Comparison of ENCODE assay signal across 9 mouse cellular contexts in the genomic region with DNA sequence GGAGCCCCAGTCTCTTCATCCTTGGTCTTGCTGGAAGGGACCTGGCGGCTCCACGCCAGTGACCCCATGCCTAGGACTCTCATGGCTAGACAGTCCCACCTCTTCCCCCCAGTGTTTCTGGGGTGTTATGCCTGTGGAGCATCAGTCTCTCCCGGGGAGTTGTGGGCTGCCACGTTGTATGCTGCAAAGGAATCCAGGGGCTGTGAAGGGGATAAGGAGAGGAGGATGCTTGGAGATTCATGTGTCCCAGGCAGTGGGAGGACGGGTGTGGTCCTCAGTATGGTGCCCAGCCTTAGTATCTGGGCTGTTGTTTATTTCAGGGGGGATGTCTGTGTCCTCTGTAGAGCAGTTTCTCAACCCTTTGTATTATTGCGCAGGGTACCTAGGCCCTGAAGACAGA. TPM values are rescaled to one million over a fixed set of nuclear protein-coding genes. Genes with fewer than 3 reads are reported as not detected.
DNase-seq lines count a peak whose midpoint lies in the region; ATAC-seq and TF ChIP-seq lines count a peak whose summit lies in the region.
"Had no signal": no experiment of that assay in that cellular context is flagged by ENCODE, and none has a peak within 500 bp of the region (broad histone marks: within the 10 kb centered on the region; RNA-seq: fewer than 3 reads in every experiment).

No protein-coding gene starts in this region.

- H3K4me3 ChIP-seq in cortical plate, adult 2 months (ENCODE audit: insufficient read depth, low read length), result no peak overlapping the region
- H3K4me3 ChIP-seq in heart, postnatal 0 days (ENCODE audit: low read depth, low read length), result no peak overlapping the region
- H3K4me3 ChIP-seq in limb, embryonic 15.5 days, result peak overlapping the region; percentile 83; the same call in 1 of the 2 replicates

- 0 out of 2 replicates have a peak overlapping the region, but pooled peaks have one; percentile 96 for H3K4me2 ChIP-seq in heart, postnatal 0 days (ENCODE audit: low read depth, low read length)
- peak overlapping the region; percentile 96 for H3K4me2 ChIP-seq in limb, embryonic 15.5 days

- WGBS in heart, postnatal 0 days, result 68% methylated on average over 6 of the region's 6 CpGs
- WGBS in limb, embryonic 15.5 days, result 58% methylated on average over 6 of the region's 6 CpGs

- H3K9me3 ChIP-seq in heart, postnatal 0 days (replicated peaks; ENCODE audit: control insufficient read depth, low read length), result no peaks in the 10 kb centered on the region
- no peaks in the 10 kb centered on the region for H3K9me3 ChIP-seq in limb, embryonic 15.5 days
- H3K9me3 ChIP-seq: megakaryocyte, embryonic 14.5 days had no signal

- no peak for TF ChIP-seq EP300 in heart, postnatal 0 days (IDR thresholded peaks at IDR 0.05; ENCODE audit: low read depth)

- TF ChIP-seq CTCF in cortical plate, adult 2 months (IDR thresholded peaks at IDR 0.05; ENCODE audit: extremely low read depth, insufficient read depth, low read length), result no peak
- TF ChIP-seq CTCF in heart, postnatal 0 days (IDR thresholded peaks at IDR 0.05; ENCODE audit: low read depth), result no peak

- H3K36me3 ChIP-seq in heart, postnatal 0 days (replicated peaks; ENCODE audit: control insufficient read depth, insufficient read depth, low read length), result no peaks in the 10 kb centered on the region
- no peaks in the 10 kb centered on the region for H3K36me3 ChIP-seq in limb, embryonic 15.5 days

- no peak overlapping the region for H3K9ac ChIP-seq in heart, postnatal 0 days (replicated peaks; ENCODE audit: low read depth, low read length)
- H3K9ac ChIP-seq in limb, embryonic 15.5 days, result no peak overlapping the region

- TF ChIP-seq POLR2A in cortical plate, adult 2 months (IDR thresholded peaks at IDR 0.05; ENCODE audit: extremely low read depth, insufficient read depth, low read length), result no peak

- H3K27me3 ChIP-seq in heart, postnatal 0 days (ENCODE audit: control insufficient read depth, insufficient read depth, low read length), result no peaks in the 10 kb centered on the region
- no peaks in the 10 kb centered on the region for H3K27me3 ChIP-seq in limb, embryonic 15.5 days

- ATAC-seq in heart, postnatal 0 days (ENCODE audit: insufficient read depth, low read depth), result no peak
- ATAC-seq in limb, embryonic 15.5 days (ENCODE audit: insufficient number of reproducible peaks, low FRiP score, low TSS enrichment, low read depth), result no peak
- ATAC-seq in granulocyte monocyte progenitor cell, adult 5-6 weeks (replicated peaks; ENCODE audit: poor library complexity, severe bottlenecking), result no peak

- DNase-seq in heart, adult 11 months, result peak; percentile 94
- no peak for DNase-seq in heart, adult 8-10 months (ENCODE audit: low spot score)
- DNase-seq in heart, postnatal 0 days (ENCODE audit: low spot score), result no peak
- DNase-seq in adrenal gland, postnatal 4 days (ENCODE audit: low spot score in 2 of 2), result no peak
- no peak for DNase-seq in layer of hippocampus, adult 18-20 months (ENCODE audit: low spot score in 2 of 2)

- 0 out of 2 replicates have a peak overlapping the region, but pooled peaks have one; percentile 75 for H3K27ac ChIP-seq in cortical plate, adult 2 months (ENCODE audit: insufficient read depth, low read length)
- H3K27ac ChIP-seq in heart, postnatal 0 days (ENCODE audit: low read depth), result peak overlapping the region; percentile 9; the same call in 1 of the 2 replicates
- H3K27ac ChIP-seq in limb, embryonic 15.5 days, result no peak overlapping the region

- H3K4me1 ChIP-seq in cortical plate, adult 2 months (ENCODE audit: control insufficient read depth, insufficient read depth, low read length), result no peaks in the 10 kb centered on the region
- peaks cover 15% of the 10 kb centered on the region; the same call in 1 of the 2 replicates for H3K4me1 ChIP-seq in heart, postnatal 0 days (ENCODE audit: control insufficient read depth, insufficient read depth)
- peaks cover 43% of the 10 kb centered on the region for H3K4me1 ChIP-seq in limb, embryonic 15.5 days

RNA-seq across cellular contexts. Expression of a gene that starts 5.0 kb away (rescaled TPM):
- total RNA-seq in heart, adult 8-10 months (2022), result 1 to 10 TPM; 2.4 to 5.0 (median 4.3) TPM
- polyA plus RNA-seq in cortical plate, adult 2 months (2012; rRNA removed), result 19.5 and 22.1 TPM in 2 replicates
- total RNA-seq in heart, postnatal 0 days (2014; rRNA removed; ENCODE audit: low replicate concordance), result 12.4 and 12.5 TPM in 2 replicates
- polyA plus RNA-seq in heart, postnatal 0 days (2015; fragmentation: Nextera tagmentation; extraction: Ambion mirVana), result 0.94 and 1.2 TPM in 2 replicates
- polyA plus RNA-seq in limb, embryonic 15.5 days (2015; fragmentation: Nextera tagmentation; extraction: Ambion mirVana), result 1.9 and 2.1 TPM in 2 replicates
- not detected in 2 replicates for total RNA-seq in granulocyte monocyte progenitor cell, adult 5-6 weeks (2014; fragmentation: Nextera tagmentation)
- 0.56 and 3.2 TPM in 2 replicates for total RNA-seq in granulocyte monocyte progenitor cell, adult 5-6 weeks (2017)
- 10 to 100 TPM; 10.6 to 11.6 TPM for total RNA-seq in adrenal gland, postnatal 4 days (2021)
- 10 to 100 TPM; 15.2 to 18.0 TPM for total RNA-seq in layer of hippocampus, adult 18-20 months (2021)

RNA-seq across cellular contexts. Expression of a gene that starts 53.2 kb away (rescaled TPM):
- 100 to 1,000 TPM in 1 of 4 experiments, 10 to 100 TPM in 3; 74.6 to 100 (median 83.0) TPM for total RNA-seq in heart, adult 8-10 months (2022)
- 167 and 176 TPM in 2 replicates for polyA plus RNA-seq in cortical plate, adult 2 months (2012; rRNA removed)
- total RNA-seq in heart, postnatal 0 days (2014; rRNA removed; ENCODE audit: low replicate concordance), result 109 and 112 TPM in 2 replicates
- 92.4 TPM in 2 replicates for polyA plus RNA-seq in heart, postnatal 0 days (2015; fragmentation: Nextera tagmentation; extraction: Ambion mirVana)
- polyA plus RNA-seq in limb, embryonic 15.5 days (2015; fragmentation: Nextera tagmentation; extraction: Ambion mirVana), result 137 and 149 TPM in 2 replicates
- total RNA-seq in granulocyte monocyte progenitor cell, adult 5-6 weeks (2014; fragmentation: Nextera tagmentation), result 127 and 167 TPM in 2 replicates
- 58.5 and 61.0 TPM in 2 replicates for total RNA-seq in granulocyte monocyte progenitor cell, adult 5-6 weeks (2017)
- total RNA-seq in adrenal gland, postnatal 4 days (2021), result 100 to 1,000 TPM; 165 to 169 TPM
- total RNA-seq in layer of hippocampus, adult 18-20 months (2021), result 100 to 1,000 TPM; 170 to 176 TPM

RNA-seq across cellular contexts. Expression of a gene that starts 53.4 kb away (rescaled TPM):
- 100 to 1,000 TPM; 490 to 636 (median 559) TPM for total RNA-seq in heart, adult 8-10 months (2022)
- 44.7 and 50.9 TPM in 2 replicates for polyA plus RNA-seq in cortical plate, adult 2 months (2012; rRNA removed)
- total RNA-seq in heart, postnatal 0 days (2014; rRNA removed; ENCODE audit: low replicate concordance), result 351 and 413 TPM in 2 replicates
- 263 and 266 TPM in 2 replicates for polyA plus RNA-seq in heart, postnatal 0 days (2015; fragmentation: Nextera tagmentation; extraction: Ambion mirVana)
- 23.9 and 37.6 TPM in 2 replicates for polyA plus RNA-seq in limb, embryonic 15.5 days (2015; fragmentation: Nextera tagmentation; extraction: Ambion mirVana)
- 18.1 and 35.3 TPM in 2 replicates for total RNA-seq in granulocyte monocyte progenitor cell, adult 5-6 weeks (2014; fragmentation: Nextera tagmentation)
- 7.1 and 14.7 TPM in 2 replicates for total RNA-seq in granulocyte monocyte progenitor cell, adult 5-6 weeks (2017)
- 10 to 100 TPM; 77.6 to 90.3 TPM for total RNA-seq in adrenal gland, postnatal 4 days (2021)
- 10 to 100 TPM; 45.9 to 55.6 TPM for total RNA-seq in layer of hippocampus, adult 18-20 months (2021)
